Mouse (Mus musculus): ENCODE data around the gene Tnn.

- TF ChIP-seq POLR2A (IDR thresholded peaks at IDR 0.05; ENCODE audit: low read depth, low read length) (no peak), CTCF (conservative IDR thresholded peaks at IDR 0.05; ENCODE audit: insufficient read depth, insufficient read length, low read depth, low read length) (no peak)
Observed at GRCm38 (mm10) chr1:160045971-160046370, 107.4 kb downstream of the Tnn start.
